Mouse (Mus musculus) kidney, adult 2 months (tissue): Measurements from ENCODE around the gene Btnl10.

Experiments
- CTCF ChIP-seq: fragments of 200-500 bp; conservative IDR thresholded peaks from 2 replicates; pipeline ENCODE4 v1.5.1; 2011; ENCODE audit warnings: low read depth, mild to moderate bottlenecking, control low read depth, low read length, moderate library complexity, mixed read lengths; ENCODE audit not compliant: insufficient read depth, insufficient read length
- POLR2A ChIP-seq: fragments of 200-500 bp; IDR thresholded peaks from one replicate; pipeline ENCODE4 v1.6.1; 2011; ENCODE audit warnings: low read depth, low read length, control low read depth

- TF ChIP-seq CTCF (peak; percentile 64), POLR2A (no peak)
These were observed 10.3 kb downstream of the Btnl10 start for GRCm38 (mm10) chr11:58927790-58928651.
